In genomic region chr15:102407681-102408557, GRCm38 (mm10) we compare ENCODE assay signal across 14 mouse cellular contexts. TPM values are rescaled to one million over a fixed set of nuclear protein-coding genes. Genes with fewer than 3 reads are reported as not detected.
DNase-seq lines count a peak whose midpoint lies in the region; ATAC-seq and TF ChIP-seq lines count a peak whose summit lies in the region.
"Had no signal": no experiment of that assay in that cellular context is flagged by ENCODE, and none has a peak within 500 bp of the region (broad histone marks: within the 10 kb centered on the region; RNA-seq: fewer than 3 reads in every experiment).

No protein-coding gene starts in this region.

- H3K27me3 ChIP-seq in lung, embryonic 16.5 days (ENCODE audit: control insufficient read depth, insufficient read depth, low read depth, low read length): no peaks in the 10 kb centered on the region
- no peaks in the 10 kb centered on the region for H3K27me3 ChIP-seq in forebrain, embryonic 13.5 days
- no peaks in the 10 kb centered on the region for H3K27me3 ChIP-seq in midbrain, embryonic 14.5 days (ENCODE audit: control insufficient read depth, insufficient read depth, low read length)
- H3K27me3 ChIP-seq: CH12.LX had no signal

- TF ChIP-seq CTCF in gastrocnemius, adult 2 months (IDR thresholded peaks at IDR 0.05): peak; percentile 26; the same call in 1 of the 2 replicates

- peak overlapping the region; percentile 20; the same call in 1 of the 2 replicates for H3K9ac ChIP-seq in lung, embryonic 16.5 days (ENCODE audit: low read length)
- no peak overlapping the region for H3K9ac ChIP-seq in forebrain, embryonic 13.5 days
- H3K9ac ChIP-seq in midbrain, embryonic 14.5 days (replicated peaks; ENCODE audit: low read length): no peak overlapping the region

- 94% methylated on average over 10 of the region's 10 CpGs for WGBS in lung, embryonic 16.5 days
- WGBS in forebrain, embryonic 13.5 days: 89% methylated on average over 10 of the region's 10 CpGs
- 94% methylated on average over 10 of the region's 10 CpGs for WGBS in midbrain, embryonic 14.5 days

- ATAC-seq in lung, embryonic 16.5 days (ENCODE audit: low read depth): no peak
- ATAC-seq in forebrain, embryonic 13.5 days: no peak
- no peak for ATAC-seq in midbrain, embryonic 14.5 days (ENCODE audit: low FRiP score, low TSS enrichment)

- no peaks in the 10 kb centered on the region for H3K9me3 ChIP-seq in lung, embryonic 16.5 days (ENCODE audit: control insufficient read depth, low read length)
- no peaks in the 10 kb centered on the region for H3K9me3 ChIP-seq in forebrain, embryonic 13.5 days (replicated peaks)
- peaks cover 3% of the 10 kb centered on the region; the same call in 1 of the 2 replicates for H3K9me3 ChIP-seq in midbrain, embryonic 14.5 days (ENCODE audit: control insufficient read depth, low read length)

- DNase-seq in gastrocnemius, adult 2 months: no peak
- DNase-seq in gastrocnemius, postnatal 36 days: no peak
- DNase-seq in lung, postnatal 25 days (ENCODE audit: low spot score): no peak
- no peak for DNase-seq in midbrain, embryonic 14.5 days
- DNase-seq in right cerebral cortex, postnatal 25 days: no peak
- no peak for DNase-seq in thymus, postnatal 14 days
- DNase-seq: cerebellum, adult 18-20 months; lung, postnatal 36 days; thymus, postnatal 36 days had no signal

- peaks cover 34% of the 10 kb centered on the region for H3K4me1 ChIP-seq in lung, embryonic 16.5 days (replicated peaks; ENCODE audit: control insufficient read depth, insufficient read depth, low read length)
- peaks cover 48% of the 10 kb centered on the region for H3K4me1 ChIP-seq in forebrain, embryonic 13.5 days
- H3K4me1 ChIP-seq in midbrain, embryonic 14.5 days (ENCODE audit: control insufficient read depth, insufficient read depth, low read length): peaks cover 32% of the 10 kb centered on the region

- H3K36me3 ChIP-seq in lung, embryonic 16.5 days (ENCODE audit: control insufficient read depth, insufficient read depth, low read length): peaks cover 32% of the 10 kb centered on the region
- peaks cover 55% of the 10 kb centered on the region for H3K36me3 ChIP-seq in forebrain, embryonic 13.5 days (ENCODE audit: poor library complexity, severe bottlenecking)
- H3K36me3 ChIP-seq in midbrain, embryonic 14.5 days (ENCODE audit: control insufficient read depth, insufficient read depth, low read length): peaks cover 46% of the 10 kb centered on the region

- peak overlapping the region; percentile 95 for H3K27ac ChIP-seq in gastrocnemius, adult 2 months
- no peak overlapping the region for H3K27ac ChIP-seq in lung, embryonic 16.5 days (ENCODE audit: low read length)
- no peak overlapping the region for H3K27ac ChIP-seq in forebrain, embryonic 13.5 days
- no peak overlapping the region for H3K27ac ChIP-seq in midbrain, embryonic 14.5 days (replicated peaks; ENCODE audit: low read depth, low read length)

- no peak overlapping the region for H3K4me2 ChIP-seq in lung, embryonic 16.5 days (ENCODE audit: low read depth, low read length)
- peak overlapping the region; percentile 12; the same call in 1 of the 2 replicates for H3K4me2 ChIP-seq in forebrain, embryonic 13.5 days
- H3K4me2 ChIP-seq in midbrain, embryonic 14.5 days (ENCODE audit: low read length): peak overlapping the region; percentile 62

- intact Hi-C loops in gastrocnemius, adult 2 months (cut with DNase I): no loop called here
- intact Hi-C loops in gastrocnemius, postnatal 36 days (cut with DNase I): no loop called here

- H3K4me3 ChIP-seq in gastrocnemius, adult 2 months: peak overlapping the region; percentile 49
- H3K4me3 ChIP-seq in lung, embryonic 16.5 days (ENCODE audit: low read length): no peak overlapping the region
- H3K4me3 ChIP-seq in forebrain, embryonic 13.5 days: peak overlapping the region; percentile 89; the same call in 1 of the 2 replicates
- H3K4me3 ChIP-seq in midbrain, embryonic 14.5 days (replicated peaks; ENCODE audit: low read depth, low read length): no peak overlapping the region

RNA-seq across cellular contexts. Expression of gene Sp1, which starts 2.0 kb away (rescaled TPM):
- total RNA-seq in gastrocnemius, adult 2 months (2021): 10 to 100 TPM; 23.0 to 25.1 TPM
- 10 to 100 TPM; 20.2 to 22.8 TPM for total RNA-seq in gastrocnemius, postnatal 36 days (2021)
- polyA plus RNA-seq in lung, embryonic 16.5 days (2015; fragmentation: Nextera tagmentation; extraction: Ambion mirVana): 10.8 and 11.2 TPM in 2 replicates
- 7.0 and 8.1 TPM in 2 replicates for polyA plus RNA-seq in forebrain, embryonic 13.5 days (2015; fragmentation: Nextera tagmentation; extraction: Ambion mirVana)
- 6.0 and 7.4 TPM in 2 replicates for polyA plus RNA-seq in midbrain, embryonic 14.5 days (2014; fragmentation: Nextera tagmentation; extraction: Ambion mirVana)

RNA-seq across cellular contexts. Expression of gene Amhr2, which starts 37.2 kb away (rescaled TPM):
- total RNA-seq in gastrocnemius, adult 2 months (2021): 1 to 10 TPM; 7.2 to 9.5 TPM
- 1 to 10 TPM; 9.1 to 10.0 TPM for total RNA-seq in gastrocnemius, postnatal 36 days (2021)
- polyA plus RNA-seq in lung, embryonic 16.5 days (2015; fragmentation: Nextera tagmentation; extraction: Ambion mirVana): 1.5 TPM in 2 replicates
- polyA plus RNA-seq in forebrain, embryonic 13.5 days (2015; fragmentation: Nextera tagmentation; extraction: Ambion mirVana): 0.19 and 0.20 TPM in 2 replicates
- 0.18 and 0.39 TPM in 2 replicates for polyA plus RNA-seq in midbrain, embryonic 14.5 days (2014; fragmentation: Nextera tagmentation; extraction: Ambion mirVana)
- total RNA-seq: CH12.LX had no signal

RNA-seq across cellular contexts. Expression of gene Sp7, which starts 40.9 kb away (rescaled TPM):
- not detected for total RNA-seq in gastrocnemius, adult 2 months (2021)
- not detected for total RNA-seq in gastrocnemius, postnatal 36 days (2021)
- 0.25 and 1.6 TPM in 2 replicates for polyA plus RNA-seq in lung, embryonic 16.5 days (2015; fragmentation: Nextera tagmentation; extraction: Ambion mirVana)
- 0.15 and 0.18 TPM in 2 replicates for polyA plus RNA-seq in forebrain, embryonic 13.5 days (2015; fragmentation: Nextera tagmentation; extraction: Ambion mirVana)
- 0.21 TPM in 1 of 2 replicates, not detected in the other for polyA plus RNA-seq in midbrain, embryonic 14.5 days (2014; fragmentation: Nextera tagmentation; extraction: Ambion mirVana)
- total RNA-seq: CH12.LX; neutrophil, adult 5-6 weeks had no signal
- polyA plus RNA-seq: erythroblast, embryonic 14.5 days had no signal

RNA-seq across cellular contexts. Expression of gene Prr13, which starts 50.9 kb away (rescaled TPM):
- 10 to 100 TPM; 17.3 to 18.2 TPM for total RNA-seq in gastrocnemius, adult 2 months (2021)
- total RNA-seq in gastrocnemius, postnatal 36 days (2021): 10 to 100 TPM; 13.4 to 13.7 TPM
- polyA plus RNA-seq in lung, embryonic 16.5 days (2015; fragmentation: Nextera tagmentation; extraction: Ambion mirVana): 89.8 and 91.7 TPM in 2 replicates
- 88.9 and 90.9 TPM in 2 replicates for polyA plus RNA-seq in forebrain, embryonic 13.5 days (2015; fragmentation: Nextera tagmentation; extraction: Ambion mirVana)
- 127 and 133 TPM in 2 replicates for polyA plus RNA-seq in midbrain, embryonic 14.5 days (2014; fragmentation: Nextera tagmentation; extraction: Ambion mirVana)

RNA-seq across cellular contexts. Expression of gene Aaas, which starts 57.3 kb away (rescaled TPM):
- total RNA-seq in gastrocnemius, adult 2 months (2021): 1 to 10 TPM; 5.7 to 7.8 TPM
- total RNA-seq in gastrocnemius, postnatal 36 days (2021): 1 to 10 TPM; 4.3 to 7.3 TPM
- 73.5 and 80.3 TPM in 2 replicates for polyA plus RNA-seq in lung, embryonic 16.5 days (2015; fragmentation: Nextera tagmentation; extraction: Ambion mirVana)
- 64.1 and 66.5 TPM in 2 replicates for polyA plus RNA-seq in forebrain, embryonic 13.5 days (2015; fragmentation: Nextera tagmentation; extraction: Ambion mirVana)
- 27.6 and 30.6 TPM in 2 replicates for polyA plus RNA-seq in midbrain, embryonic 14.5 days (2014; fragmentation: Nextera tagmentation; extraction: Ambion mirVana)

Comparison
In these comparisons a context has a peak if more than half of its experiments do, and no peak if none do; other contexts are left out.
1. H3K4me3 ChIP-seq: peak in gastrocnemius, adult 2 months (single experiment) and forebrain, embryonic 13.5 days (single experiment); none in lung, embryonic 16.5 days (single experiment) and midbrain, embryonic 14.5 days (single experiment).